Mouse (Mus musculus): Measurements from ENCODE around the gene Cgnl1. TPM values are rescaled to one million over a fixed set of nuclear protein-coding genes. Genes with fewer than 3 reads are reported as not detected.

The Cgnl1 gene
- polyA plus RNA-seq, 1 experiment, result 36.5 TPM

GRCm38 (mm10) chr9:71759893-71760292, 11.5 kb downstream of the Cgnl1 start:
- H3K4me1 ChIP-seq (ENCODE audit: control insufficient read depth, insufficient read depth, low read length), result peaks cover 8% of the 10 kb centered on the region
- no peak overlapping the region for H3K27ac ChIP-seq (ENCODE audit: control insufficient read depth, insufficient read depth, low read depth, low read length)
- no peak overlapping the region for H3K4me3 ChIP-seq (ENCODE audit: control insufficient read depth, low read depth, low read length)
- H3K36me3 ChIP-seq (ENCODE audit: control insufficient read depth, insufficient read depth, low read length), result no peaks in the 10 kb centered on the region
- no peaks in the 10 kb centered on the region for H3K27me3 ChIP-seq (ENCODE audit: control insufficient read depth, insufficient read depth, low read length)
- TF ChIP-seq POLR2A (IDR thresholded peaks at IDR 0.05; ENCODE audit: control insufficient read depth, low read depth, low read length) (no peak), CTCF (IDR thresholded peaks at IDR 0.05; ENCODE audit: control insufficient read depth, insufficient read depth, insufficient replicate concordance, low read depth, low read length) (no peak)

GRCm38 (mm10) chr9:71757386-71757785, 14.0 kb downstream of the Cgnl1 start:
- Histone ChIP-seq H3K36me3 (ENCODE audit: control insufficient read depth, insufficient read depth, low read length) (no peaks in the 10 kb centered on the region), H3K27me3 (ENCODE audit: control insufficient read depth, insufficient read depth, low read length) (no peaks in the 10 kb centered on the region), H3K4me3 (ENCODE audit: control insufficient read depth, low read depth, low read length) (no peak overlapping the region)

GRCm38 (mm10) chr9:71756916-71757315, 14.5 kb downstream of the Cgnl1 start:
- TF ChIP-seq POLR2A (IDR thresholded peaks at IDR 0.05; ENCODE audit: control insufficient read depth, low read depth, low read length) (no peak), CTCF (IDR thresholded peaks at IDR 0.05; ENCODE audit: control insufficient read depth, insufficient read depth, insufficient replicate concordance, low read depth, low read length) (no peak)
- Histone ChIP-seq H3K36me3 (ENCODE audit: control insufficient read depth, insufficient read depth, low read length) (no peaks in the 10 kb centered on the region), H3K4me3 (ENCODE audit: control insufficient read depth, low read depth, low read length) (no peak overlapping the region), H3K27ac (ENCODE audit: control insufficient read depth, insufficient read depth, low read depth, low read length) (no peak overlapping the region), H3K27me3 (ENCODE audit: control insufficient read depth, insufficient read depth, low read length) (no peaks in the 10 kb centered on the region), H3K4me1 (ENCODE audit: control insufficient read depth, insufficient read depth, low read length) (peaks cover 12% of the 10 kb centered on the region)

More at GRCm38 (mm10) chr9:71757386-71757785, 14.0 kb downstream of the Cgnl1 start:
- TF ChIP-seq POLR2A (IDR thresholded peaks at IDR 0.05; ENCODE audit: control insufficient read depth, low read depth, low read length), result no peak
- no peak for TF ChIP-seq CTCF (IDR thresholded peaks at IDR 0.05; ENCODE audit: control insufficient read depth, insufficient read depth, insufficient replicate concordance, low read depth, low read length)
- Histone ChIP-seq H3K27ac (ENCODE audit: control insufficient read depth, insufficient read depth, low read depth, low read length) (no peak overlapping the region), H3K4me1 (ENCODE audit: control insufficient read depth, insufficient read depth, low read length) (peaks cover 15% of the 10 kb centered on the region)

- no peak for TF ChIP-seq CTCF (IDR thresholded peaks at IDR 0.05; ENCODE audit: control insufficient read depth, insufficient read depth, insufficient replicate concordance, low read depth, low read length)
- no peak for TF ChIP-seq POLR2A (IDR thresholded peaks at IDR 0.05; ENCODE audit: control insufficient read depth, low read depth, low read length)
- no peak overlapping the region for H3K4me3 ChIP-seq (ENCODE audit: control insufficient read depth, low read depth, low read length)
- no peak overlapping the region; the same call in 1 of the 2 replicates for H3K27ac ChIP-seq (ENCODE audit: control insufficient read depth, insufficient read depth, low read depth, low read length)
- H3K4me1 ChIP-seq (ENCODE audit: control insufficient read depth, insufficient read depth, low read length), result peaks cover 7% of the 10 kb centered on the region; the same call in 1 of the 2 replicates
- H3K36me3 ChIP-seq (ENCODE audit: control insufficient read depth, insufficient read depth, low read length), result no peaks in the 10 kb centered on the region
- H3K27me3 ChIP-seq (ENCODE audit: control insufficient read depth, insufficient read depth, low read length), result no peaks in the 10 kb centered on the region
Measured at GRCm38 (mm10) chr9:71753981-71754380, 17.4 kb downstream of the Cgnl1 start.

GRCm38 (mm10) chr9:71753529-71753928, 17.9 kb downstream of the Cgnl1 start:
- Histone ChIP-seq H3K27ac (ENCODE audit: control insufficient read depth, insufficient read depth, low read depth, low read length) (no peak overlapping the region), H3K4me1 (ENCODE audit: control insufficient read depth, insufficient read depth, low read length) (peaks cover 7% of the 10 kb centered on the region; the same call in 1 of the 2 replicates), H3K4me3 (ENCODE audit: control insufficient read depth, low read depth, low read length) (no peak overlapping the region), H3K27me3 (ENCODE audit: control insufficient read depth, insufficient read depth, low read length) (no peaks in the 10 kb centered on the region), H3K36me3 (ENCODE audit: control insufficient read depth, insufficient read depth, low read length) (no peaks in the 10 kb centered on the region)
- TF ChIP-seq POLR2A (IDR thresholded peaks at IDR 0.05; ENCODE audit: control insufficient read depth, low read depth, low read length), result no peak

- H3K27ac ChIP-seq (ENCODE audit: control insufficient read depth, insufficient read depth, low read depth, low read length), result no peak overlapping the region
- no peaks in the 10 kb centered on the region for H3K27me3 ChIP-seq (ENCODE audit: control insufficient read depth, insufficient read depth, low read length)
- no peaks in the 10 kb centered on the region for H3K36me3 ChIP-seq (ENCODE audit: control insufficient read depth, insufficient read depth, low read length)
- H3K4me1 ChIP-seq (ENCODE audit: control insufficient read depth, insufficient read depth, low read length), result peaks cover 7% of the 10 kb centered on the region; the same call in 1 of the 2 replicates
- H3K4me3 ChIP-seq (ENCODE audit: control insufficient read depth, low read depth, low read length), result no peak overlapping the region
- no peak for TF ChIP-seq CTCF (IDR thresholded peaks at IDR 0.05; ENCODE audit: control insufficient read depth, insufficient read depth, insufficient replicate concordance, low read depth, low read length)
- TF ChIP-seq POLR2A (IDR thresholded peaks at IDR 0.05; ENCODE audit: control insufficient read depth, low read depth, low read length), result no peak
Measured at GRCm38 (mm10) chr9:71753117-71753516, 18.3 kb downstream of the Cgnl1 start.

GRCm38 (mm10) chr9:71750015-71750672, 21.3 kb downstream of the Cgnl1 start:
- Histone ChIP-seq H3K4me3 (ENCODE audit: control insufficient read depth, low read depth, low read length) (no peak overlapping the region), H3K27ac (ENCODE audit: control insufficient read depth, insufficient read depth, low read depth, low read length) (no peak overlapping the region), H3K36me3 (ENCODE audit: control insufficient read depth, insufficient read depth, low read length) (no peaks in the 10 kb centered on the region), H3K4me1 (ENCODE audit: control insufficient read depth, insufficient read depth, low read length) (peaks cover 7% of the 10 kb centered on the region), H3K27me3 (ENCODE audit: control insufficient read depth, insufficient read depth, low read length) (no peaks in the 10 kb centered on the region)
- TF ChIP-seq CTCF (IDR thresholded peaks at IDR 0.05; ENCODE audit: control insufficient read depth, insufficient read depth, insufficient replicate concordance, low read depth, low read length) (no peak), POLR2A (IDR thresholded peaks at IDR 0.05; ENCODE audit: control insufficient read depth, low read depth, low read length) (no peak)

All from testis, adult 2 months (tissue).